Mouse (Mus musculus) embryonic facial prominence, embryonic 13.5 days (tissue): ENCODE data around the gene Ptp4a2. TPM values are rescaled to one million over a fixed set of nuclear protein-coding genes. Genes with fewer than 3 reads are reported as not detected.

Experiments used
- ATAC-seq: fragments of 200-750 bp; cut with Nextera tagmentation; 2 replicates; pipeline ENCODE4 v1.8.0; 2017; ENCODE audit warnings: low read depth; ENCODE audit not compliant: insufficient number of reproducible peaks, insufficient read depth, low FRiP score, low TSS enrichment
- H3K27ac ChIP-seq: fragments of 300-500 bp; sonication (generic); 2 replicates; pipeline ENCODE4 v1.5.1; 2015; ENCODE audit warnings: moderate library complexity, mild to moderate bottlenecking, inconsistent platforms
- H3K27me3 ChIP-seq: fragments of 300-500 bp; sonication (generic); 2 replicates; pipeline ENCODE4 v1.6.1; 2015; ENCODE audit warnings: mild to moderate bottlenecking, inconsistent platforms
- H3K36me3 ChIP-seq: fragments of 300-500 bp; sonication (generic); 2 replicates; pipeline ENCODE4 v1.6.1; 2015; ENCODE audit warnings: mild to moderate bottlenecking, inconsistent platforms
- H3K4me1 ChIP-seq: fragments of 300-500 bp; sonication (generic); 2 replicates; pipeline ENCODE4 v1.6.1; 2015; ENCODE audit warnings: inconsistent platforms
- H3K4me2 ChIP-seq: fragments of 300-500 bp; sonication (generic); 2 replicates; pipeline ENCODE4 v1.6.1; 2015; ENCODE audit warnings: moderate library complexity, mild to moderate bottlenecking, inconsistent platforms
- H3K4me3 ChIP-seq: fragments of 300-500 bp; sonication (generic); 2 replicates; pipeline ENCODE4 v1.5.1; 2015; ENCODE audit warnings: mild to moderate bottlenecking, inconsistent platforms
- H3K9ac ChIP-seq: fragments of 300-500 bp; sonication (generic); 2 replicates; pipeline ENCODE4 v1.6.1; 2015; ENCODE audit warnings: mild to moderate bottlenecking, inconsistent platforms
- H3K9me3 ChIP-seq: fragments of 300-500 bp; sonication (generic); 2 replicates; pipeline ENCODE4 v1.6.1; 2016; ENCODE audit warnings: inconsistent platforms
- WGBS: fragments of 180-500 bp; shearing (Covaris S2); methylation state at CpG from one replicate; pipeline ENCODE4 v1.1.7; 2015; ENCODE audit warnings: mixed read lengths; 5-methylcytosine and 5-hydroxymethylcytosine counted together
- polyA plus RNA-seq: library from polyadenylated mRNA; unstranded; fragments of >200 nt; fragmentation: Nextera tagmentation; extraction: Ambion mirVana; gene quantifications from 2 replicates; pipeline ENCODE4 v1.2.1, GENCODE M21; 2015

The Ptp4a2 gene
- polyA plus RNA-seq, 1 experiment from 2014 or later = 318 TPM

DNA sequence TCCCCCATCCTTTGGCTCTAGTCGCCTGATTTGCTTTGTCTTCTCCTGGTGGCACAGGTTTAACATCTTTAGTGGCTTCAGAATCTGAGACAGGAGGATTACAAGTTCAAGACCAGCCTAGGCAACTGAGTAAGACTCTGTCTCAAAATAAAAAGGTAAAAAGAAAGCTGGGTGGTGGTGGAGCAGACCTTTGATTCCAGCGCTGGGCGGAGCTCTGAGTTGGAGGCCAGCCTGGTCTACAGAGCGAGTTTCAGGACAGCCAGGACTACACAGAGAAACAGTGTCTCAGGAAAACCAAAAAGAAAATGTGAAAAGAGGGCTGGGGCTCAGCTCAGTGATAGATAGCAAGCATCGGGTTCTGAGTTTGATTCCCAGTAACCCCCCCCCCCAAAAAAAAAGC lies 27.5 kb upstream of the Ptp4a2 start:
- no peak for ATAC-seq
- Histone ChIP-seq H3K4me2 (no peak overlapping the region), H3K9ac (no peak overlapping the region), H3K4me1 (peaks cover 25% of the 10 kb centered on the region), H3K36me3 (no peaks in the 10 kb centered on the region), H3K27ac (peak overlapping the region; percentile 84), H3K27me3 (no peaks in the 10 kb centered on the region), H3K4me3 (no peak overlapping the region), H3K9me3 (no peaks in the 10 kb centered on the region)
- WGBS = 75% methylated on average over 5 of the region's 5 CpGs

GRCm38 (mm10) chr4:129785178-129785577 lies 25.8 kb upstream of the Ptp4a2 start:
- no peak overlapping the region for H3K27ac ChIP-seq
- peaks cover 25% of the 10 kb centered on the region for H3K4me1 ChIP-seq
- H3K9me3 ChIP-seq = no peaks in the 10 kb centered on the region
- no peaks in the 10 kb centered on the region for H3K36me3 ChIP-seq
- no peaks in the 10 kb centered on the region for H3K27me3 ChIP-seq
- H3K4me2 ChIP-seq = no peak overlapping the region
- no peak for ATAC-seq
- WGBS = 3% methylated on average over 4 of the region's 4 CpGs
- H3K9ac ChIP-seq = no peak overlapping the region
- H3K4me3 ChIP-seq = no peak overlapping the region

DNA sequence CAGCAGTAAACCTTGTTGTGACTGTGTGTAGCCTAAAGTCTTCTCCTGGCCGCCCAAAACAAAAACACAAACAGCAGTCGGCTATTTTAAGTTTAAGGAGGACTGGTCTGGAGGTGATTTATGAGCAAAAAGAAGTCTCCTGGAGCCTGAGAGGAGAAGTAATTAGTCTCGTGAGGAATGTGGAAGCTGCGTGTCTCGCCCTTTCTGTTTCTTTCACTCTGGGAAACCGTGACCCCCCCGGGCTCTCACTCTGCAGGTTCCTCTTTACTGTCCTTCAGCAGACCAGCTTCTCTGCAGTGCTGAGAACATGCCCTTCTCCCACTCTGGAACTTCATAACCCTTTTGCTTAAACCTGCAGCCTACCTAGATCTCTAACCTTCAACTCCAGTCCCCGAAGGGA lies 22.3 kb upstream of the Ptp4a2 start:
- no peak overlapping the region for H3K4me2 ChIP-seq
- H3K36me3 ChIP-seq = no peaks in the 10 kb centered on the region
- no peak overlapping the region for H3K9ac ChIP-seq
- H3K4me1 ChIP-seq = peaks cover 12% of the 10 kb centered on the region
- no peaks in the 10 kb centered on the region for H3K27me3 ChIP-seq
- H3K4me3 ChIP-seq = no peak overlapping the region
- 52% methylated on average over 8 of the region's 8 CpGs for WGBS
- ATAC-seq = no peak
- H3K9me3 ChIP-seq = no peaks in the 10 kb centered on the region
- H3K27ac ChIP-seq = no peak overlapping the region

DNA sequence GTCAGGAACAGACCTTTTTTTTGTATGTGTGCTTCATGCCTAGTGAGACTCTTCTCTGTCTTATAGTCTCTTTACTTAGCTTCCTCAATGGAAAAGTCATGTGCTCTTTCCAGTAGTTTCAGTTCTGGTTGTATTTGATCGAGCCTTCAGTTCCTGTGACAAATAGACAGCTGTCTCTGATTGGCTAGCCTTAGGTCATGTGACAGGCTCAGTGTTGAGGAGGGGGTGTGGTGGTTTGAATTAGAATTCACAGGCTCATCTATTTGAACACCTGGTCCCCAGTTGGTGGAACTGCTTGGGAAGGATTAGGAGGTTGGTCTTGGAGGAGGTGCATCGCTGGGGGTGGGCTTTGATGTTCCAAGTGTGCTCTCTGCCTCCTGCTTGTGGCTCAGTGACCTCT lies 21.4 kb upstream of the Ptp4a2 start:
- Histone ChIP-seq H3K27me3 (no peaks in the 10 kb centered on the region), H3K4me2 (no peak overlapping the region), H3K9me3 (no peaks in the 10 kb centered on the region), H3K4me3 (no peak overlapping the region), H3K9ac (no peak overlapping the region), H3K4me1 (peaks cover 17% of the 10 kb centered on the region), H3K36me3 (no peaks in the 10 kb centered on the region), H3K27ac (no peak overlapping the region)
- ATAC-seq = no peak
- WGBS = 91% methylated on average over 2 of the region's 2 CpGs

DNA sequence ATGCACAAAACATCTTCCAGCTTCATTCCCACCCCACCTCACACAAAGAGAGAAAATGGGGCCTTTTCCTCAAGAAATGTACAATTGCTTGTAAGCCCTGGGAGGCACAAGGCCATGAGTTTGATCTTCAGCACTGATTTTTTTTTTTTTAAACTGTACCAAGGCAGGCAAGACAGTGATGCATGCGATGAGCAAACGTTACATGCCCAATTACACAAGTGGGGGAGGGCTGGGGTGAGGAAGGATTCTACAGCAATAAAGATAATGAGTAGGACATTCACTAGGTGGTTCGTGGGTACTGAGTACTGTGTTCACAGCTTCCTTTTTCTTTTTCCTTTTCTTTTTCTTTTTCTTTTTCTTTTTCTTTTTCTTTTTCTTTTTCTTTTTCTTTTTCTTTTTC lies 20.5 kb upstream of the Ptp4a2 start:
- Histone ChIP-seq H3K4me2 (no peak overlapping the region), H3K27me3 (no peaks in the 10 kb centered on the region), H3K4me1 (peaks cover 26% of the 10 kb centered on the region), H3K9me3 (no peaks in the 10 kb centered on the region), H3K9ac (no peak overlapping the region), H3K27ac (no peak overlapping the region), H3K36me3 (no peaks in the 10 kb centered on the region), H3K4me3 (no peak overlapping the region)
- 60% methylated on average over 3 of the region's 3 CpGs for WGBS
- ATAC-seq = no peak

- no peak overlapping the region for H3K9ac ChIP-seq
- no peak overlapping the region for H3K27ac ChIP-seq
- H3K4me2 ChIP-seq = no peak overlapping the region
- no peaks in the 10 kb centered on the region for H3K9me3 ChIP-seq
- H3K4me3 ChIP-seq = no peak overlapping the region
- no peaks in the 10 kb centered on the region for H3K27me3 ChIP-seq
- peaks cover 34% of the 10 kb centered on the region for H3K4me1 ChIP-seq
- H3K36me3 ChIP-seq = no peaks in the 10 kb centered on the region
- ATAC-seq = no peak
- WGBS = 13% methylated on average over 1 of the region's 1 CpGs
Measured at GRCm38 (mm10) chr4:129791399-129791798, 19.6 kb upstream of the Ptp4a2 start.

DNA sequence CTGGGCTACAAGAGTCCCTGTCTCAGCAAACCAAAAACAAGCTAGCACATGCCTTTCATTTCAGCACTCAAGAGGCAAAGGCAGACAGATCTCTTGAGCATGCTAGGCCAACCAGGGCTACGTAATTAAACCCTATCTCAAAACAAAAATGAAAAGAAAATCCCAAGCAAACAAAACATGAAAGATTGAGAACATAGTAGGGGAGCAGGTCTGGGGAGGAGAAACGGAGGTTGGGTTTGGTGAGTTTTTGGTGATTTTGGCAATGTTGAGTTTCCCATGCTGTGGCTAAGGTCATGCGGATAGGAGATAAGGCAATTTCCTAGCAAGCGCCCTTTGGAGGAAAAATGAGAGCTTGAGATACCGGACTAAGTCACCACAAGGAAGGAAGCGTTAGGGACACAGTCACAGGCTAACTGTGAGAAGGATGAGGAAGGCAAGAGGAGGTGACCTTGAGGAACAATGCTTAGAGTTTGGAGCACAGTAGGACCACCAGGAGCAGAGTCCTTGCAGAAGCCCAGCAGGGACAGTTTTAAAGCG lies 18.3 kb upstream of the Ptp4a2 start:
- 88% methylated on average over 7 of the region's 7 CpGs for WGBS
- H3K9me3 ChIP-seq = no peaks in the 10 kb centered on the region
- peaks cover 34% of the 10 kb centered on the region for H3K4me1 ChIP-seq
- ATAC-seq = no peak
- H3K36me3 ChIP-seq = no peaks in the 10 kb centered on the region
- H3K27ac ChIP-seq = no peak overlapping the region
- no peak overlapping the region for H3K4me2 ChIP-seq
- no peak overlapping the region for H3K4me3 ChIP-seq
- no peak overlapping the region for H3K9ac ChIP-seq
- H3K27me3 ChIP-seq = no peaks in the 10 kb centered on the region

DNA sequence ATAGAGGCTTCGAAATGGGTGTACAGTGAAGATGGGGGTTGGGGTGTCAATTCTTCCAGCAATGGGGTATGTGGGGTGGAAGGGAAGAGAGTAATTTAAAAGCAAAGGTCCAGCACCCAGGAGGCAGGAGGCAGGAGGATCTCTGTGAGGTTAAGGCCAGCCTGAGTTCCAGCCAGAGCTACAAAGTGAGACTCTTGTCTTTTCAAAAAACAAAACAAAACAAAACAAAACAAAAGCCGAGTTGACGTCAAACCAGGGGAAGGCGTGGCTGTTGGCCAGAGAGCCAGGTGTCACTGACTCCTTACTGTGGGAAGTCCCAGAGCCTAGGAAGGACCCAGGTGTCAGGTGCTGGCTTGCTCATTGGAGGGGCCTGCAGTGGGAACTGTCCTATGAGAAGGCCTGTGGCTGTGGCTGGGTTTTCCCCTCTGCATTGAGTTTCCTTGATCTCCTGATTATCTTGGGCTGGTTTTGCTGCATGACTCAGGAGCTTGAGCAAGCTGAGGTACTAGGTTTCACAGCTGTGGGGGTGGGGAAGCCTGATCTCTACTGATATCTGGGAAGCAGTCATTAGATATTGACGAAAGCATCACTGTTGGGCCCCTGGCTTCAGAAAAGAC lies 17.2 kb upstream of the Ptp4a2 start:
- ATAC-seq = no peak
- Histone ChIP-seq H3K9ac (no peak overlapping the region), H3K36me3 (no peaks in the 10 kb centered on the region), H3K4me1 (peaks cover 36% of the 10 kb centered on the region), H3K4me3 (no peak overlapping the region), H3K27me3 (no peaks in the 10 kb centered on the region), H3K4me2 (no peak overlapping the region), H3K9me3 (no peaks in the 10 kb centered on the region), H3K27ac (peak overlapping the region; percentile 45)
- WGBS = 74% methylated on average over 5 of the region's 5 CpGs

- Histone ChIP-seq H3K9me3 (no peaks in the 10 kb centered on the region), H3K27ac (peak overlapping the region; percentile 95), H3K4me1 (peaks cover 36% of the 10 kb centered on the region), H3K27me3 (no peaks in the 10 kb centered on the region), H3K36me3 (no peaks in the 10 kb centered on the region), H3K9ac (peak overlapping the region; percentile 32), H3K4me2 (peak overlapping the region; percentile 53), H3K4me3 (peak overlapping the region; percentile 22)
- ATAC-seq = peak; percentile 75
- 5% methylated on average over 17 of the region's 17 CpGs for whole genome bisulfite sequencing
Measured at GRCm38 (mm10) chr4:129795151-129795860, 15.7 kb upstream of the Ptp4a2 start.

- ATAC-seq = no peak
- H3K27ac ChIP-seq = peak overlapping the region; percentile 95
- no peaks in the 10 kb centered on the region for H3K36me3 ChIP-seq
- H3K4me2 ChIP-seq = peak overlapping the region; percentile 53
- H3K27me3 ChIP-seq = no peaks in the 10 kb centered on the region
- WGBS = 20% methylated on average over 8 of the region's 8 CpGs
- H3K4me1 ChIP-seq = peaks cover 36% of the 10 kb centered on the region
- H3K9me3 ChIP-seq = no peaks in the 10 kb centered on the region
- no peak overlapping the region for H3K9ac ChIP-seq
- H3K4me3 ChIP-seq = peak overlapping the region; percentile 22
Measured at GRCm38 (mm10) chr4:129795861-129796260, 15.2 kb upstream of the Ptp4a2 start.

DNA sequence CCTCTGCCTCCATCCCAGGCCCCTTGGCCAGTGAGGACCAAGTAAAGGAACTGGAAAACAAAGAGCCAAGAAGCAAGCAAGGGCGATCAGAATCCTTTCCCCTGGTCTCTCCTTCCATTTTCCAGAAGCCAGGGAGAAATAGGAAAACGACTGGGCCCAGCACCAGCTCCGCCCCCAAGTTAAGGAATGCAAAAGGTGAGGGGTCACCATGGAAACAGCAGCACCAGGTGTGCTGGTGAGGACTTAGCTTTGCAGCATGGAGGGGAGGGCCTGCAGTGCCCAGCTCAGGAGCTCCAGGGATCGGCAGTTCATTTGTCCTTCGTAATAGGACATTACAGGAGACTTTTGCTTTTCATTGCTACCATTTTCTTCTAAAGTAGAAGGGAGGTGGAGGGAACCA lies 13.0 kb upstream of the Ptp4a2 start:
- Histone ChIP-seq H3K9me3 (no peaks in the 10 kb centered on the region), H3K4me1 (peaks cover 32% of the 10 kb centered on the region), H3K4me3 (no peak overlapping the region), H3K27me3 (no peaks in the 10 kb centered on the region), H3K36me3 (no peaks in the 10 kb centered on the region), H3K4me2 (no peak overlapping the region), H3K9ac (no peak overlapping the region), H3K27ac (no peak overlapping the region)
- WGBS = 33% methylated on average over 5 of the region's 5 CpGs
- no peak for ATAC-seq

DNA sequence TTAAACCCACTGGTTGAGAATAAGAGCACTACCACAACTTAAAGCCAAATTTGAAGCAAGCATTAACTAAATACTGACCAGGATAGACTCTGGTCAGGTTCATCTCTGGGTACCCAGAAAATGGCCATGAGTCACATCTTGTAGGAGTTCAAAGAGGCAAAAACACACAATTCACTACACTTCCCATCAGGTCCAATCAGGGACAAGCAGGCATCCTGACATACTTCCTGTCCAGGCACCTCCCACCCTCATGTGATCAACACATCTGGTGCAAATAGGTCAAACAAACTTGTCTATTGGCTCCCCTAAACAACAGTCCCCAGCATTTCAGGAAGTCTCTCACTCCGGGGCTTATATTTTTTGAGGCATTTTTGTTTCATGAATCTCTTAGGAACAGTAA lies 7.7 kb upstream of the Ptp4a2 start:
- H3K27ac ChIP-seq = no peak overlapping the region
- H3K36me3 ChIP-seq = no peaks in the 10 kb centered on the region
- ATAC-seq = no peak
- no peak overlapping the region for H3K4me3 ChIP-seq
- H3K4me2 ChIP-seq = no peak overlapping the region
- no peaks in the 10 kb centered on the region for H3K4me1 ChIP-seq
- no peaks in the 10 kb centered on the region for H3K27me3 ChIP-seq
- 80% methylated on average over 1 of the region's 1 CpGs for WGBS
- no peaks in the 10 kb centered on the region for H3K9me3 ChIP-seq
- no peak overlapping the region for H3K9ac ChIP-seq
